Mouse (Mus musculus) spleen, adult 2 months (tissue): ENCODE measurements around the gene Zim1.

Experiments
- CTCF ChIP-seq: fragments of 200-500 bp; IDR thresholded peaks from 2 replicates; pipeline ENCODE4 v1.5.1; 2011; ENCODE audit warnings: mild to moderate bottlenecking, inconsistent platforms; ENCODE audit not compliant: insufficient read depth, insufficient read length, insufficient replicate concordance; ENCODE audit errors: extremely low read depth
- POLR2A ChIP-seq: fragments of 200-500 bp; IDR thresholded peaks from 2 replicates; pipeline ENCODE4 v1.6.1; 2011; ENCODE audit warnings: low read depth, low read length, inconsistent platforms

DNA sequence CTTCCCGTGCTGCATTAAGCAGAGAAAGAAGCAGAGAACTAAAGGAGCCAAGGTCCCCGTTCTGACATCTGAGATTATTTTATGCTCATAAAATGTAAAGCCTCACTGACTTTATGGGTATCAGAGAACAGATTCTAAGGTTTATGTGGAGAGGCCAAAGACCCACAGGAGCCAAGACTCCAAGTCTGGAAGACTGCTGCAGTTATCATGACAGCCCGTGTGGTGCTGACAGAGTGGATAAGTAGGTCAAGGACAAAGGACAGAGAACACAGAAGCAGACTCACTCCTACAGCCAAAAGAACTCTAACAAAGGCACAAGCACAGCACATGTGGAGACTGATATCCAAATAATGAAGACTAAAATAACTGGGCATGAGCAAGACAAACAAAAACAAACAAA is 29.5 kb downstream of the Zim1 start:
- TF ChIP-seq CTCF, result no peak
- TF ChIP-seq POLR2A, result no peak
